Mouse (Mus musculus): ENCODE data around the gene C130050O18Rik. TPM values are rescaled to one million over a fixed set of nuclear protein-coding genes. Genes with fewer than 3 reads are reported as not detected.

The C130050O18Rik gene
- polyA plus RNA-seq, 1 experiment from 2014 or later = 0.26 TPM

GRCm38 (mm10) chr5:139405953-139406352 is 873 bp downstream of the C130050O18Rik start:
- 0 out of 2 replicates have a peak, but pooled peaks cover 3% of the 10 kb centered on the region for H3K36me3 ChIP-seq (replicated peaks)
- no peaks in the 10 kb centered on the region for H3K27me3 ChIP-seq (replicated peaks; ENCODE audit: low read depth, poor library complexity, severe bottlenecking)
- H3K27ac ChIP-seq (replicated peaks) = peak overlapping the region; percentile 52; the same call in 1 of the 2 replicates
- no peak for DNase-seq (ENCODE audit: low spot score)
- no peaks in the 10 kb centered on the region for H3K9me3 ChIP-seq
- H3K4me1 ChIP-seq = peaks cover 51% of the 10 kb centered on the region
- no peak overlapping the region for H3K4me3 ChIP-seq
- WGBS = 83% methylated on average over 3 of the region's 3 CpGs

GRCm38 (mm10) chr5:139407121-139407885 is 2.2 kb downstream of the C130050O18Rik start:
- Histone ChIP-seq H3K27me3 (replicated peaks; ENCODE audit: low read depth, poor library complexity, severe bottlenecking) (no peaks in the 10 kb centered on the region), H3K36me3 (replicated peaks) (0 out of 2 replicates have a peak, but pooled peaks cover 3% of the 10 kb centered on the region), H3K4me1 (peaks cover 55% of the 10 kb centered on the region), H3K27ac (replicated peaks) (peak overlapping the region; percentile 51), H3K4me3 (no peak overlapping the region), H3K9me3 (no peaks in the 10 kb centered on the region)
- DNase-seq (ENCODE audit: low spot score) = no peak
- 88% methylated on average over 14 of the region's 14 CpGs for WGBS

- 92% methylated on average over 7 of the region's 7 CpGs for WGBS
- H3K4me1 ChIP-seq = peaks cover 55% of the 10 kb centered on the region
- H3K27ac ChIP-seq (replicated peaks) = peak overlapping the region; percentile 36; the same call in 1 of the 2 replicates
- H3K4me3 ChIP-seq = no peak overlapping the region
- H3K27me3 ChIP-seq (replicated peaks; ENCODE audit: low read depth, poor library complexity, severe bottlenecking) = no peaks in the 10 kb centered on the region
- DNase-seq (ENCODE audit: low spot score) = no peak
- H3K36me3 ChIP-seq (replicated peaks) = no peaks in the 10 kb centered on the region
- H3K9me3 ChIP-seq = no peaks in the 10 kb centered on the region
Measured at GRCm38 (mm10) chr5:139408511-139408910, 3.4 kb downstream of the C130050O18Rik start.

DNA sequence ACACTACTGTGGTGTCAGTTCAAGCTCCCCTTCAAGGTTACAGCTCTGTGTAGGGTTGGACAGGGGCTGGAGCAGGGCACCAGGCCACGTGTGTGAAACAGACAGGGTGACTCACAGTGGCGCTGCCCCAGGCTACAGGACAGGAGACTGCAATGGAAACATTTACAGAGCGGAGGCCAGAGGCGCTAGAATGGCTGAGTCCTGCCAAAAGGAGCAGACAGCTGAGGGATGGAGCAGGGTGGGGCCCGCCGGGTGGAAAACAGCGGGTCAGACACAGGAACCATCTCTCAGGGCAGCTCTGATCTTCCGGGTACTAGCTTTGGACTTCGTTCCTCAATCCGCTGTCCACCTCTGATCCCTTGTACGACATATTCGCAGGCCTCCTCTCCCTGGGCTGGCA is 4.3 kb downstream of the C130050O18Rik start:
- peaks cover 47% of the 10 kb centered on the region for H3K4me1 ChIP-seq
- H3K9me3 ChIP-seq = no peaks in the 10 kb centered on the region
- peaks cover 7% of the 10 kb centered on the region for H3K36me3 ChIP-seq (replicated peaks)
- H3K27ac ChIP-seq (replicated peaks) = peak overlapping the region; percentile 8; the same call in 1 of the 2 replicates
- no peaks in the 10 kb centered on the region for H3K27me3 ChIP-seq (replicated peaks; ENCODE audit: low read depth, poor library complexity, severe bottlenecking)
- no peak for DNase-seq (ENCODE audit: low spot score)
- no peak overlapping the region for H3K4me3 ChIP-seq
- WGBS = 87% methylated on average over 12 of the region's 12 CpGs

- 80% methylated on average over 4 of the region's 4 CpGs for WGBS
- H3K4me3 ChIP-seq = no peak overlapping the region
- peaks cover 41% of the 10 kb centered on the region for H3K4me1 ChIP-seq
- no peaks in the 10 kb centered on the region for H3K27me3 ChIP-seq (replicated peaks; ENCODE audit: low read depth, poor library complexity, severe bottlenecking)
- H3K9me3 ChIP-seq = no peaks in the 10 kb centered on the region
- no peak for DNase-seq (ENCODE audit: low spot score)
- peaks cover 14% of the 10 kb centered on the region for H3K36me3 ChIP-seq (replicated peaks)
- no peak overlapping the region for H3K27ac ChIP-seq (replicated peaks)
Measured at GRCm38 (mm10) chr5:139410056-139410455, 5.0 kb downstream of the C130050O18Rik start.

GRCm38 (mm10) chr5:139411117-139411516 is 6.0 kb downstream of the C130050O18Rik start:
- H3K4me3 ChIP-seq = no peak overlapping the region

DNA sequence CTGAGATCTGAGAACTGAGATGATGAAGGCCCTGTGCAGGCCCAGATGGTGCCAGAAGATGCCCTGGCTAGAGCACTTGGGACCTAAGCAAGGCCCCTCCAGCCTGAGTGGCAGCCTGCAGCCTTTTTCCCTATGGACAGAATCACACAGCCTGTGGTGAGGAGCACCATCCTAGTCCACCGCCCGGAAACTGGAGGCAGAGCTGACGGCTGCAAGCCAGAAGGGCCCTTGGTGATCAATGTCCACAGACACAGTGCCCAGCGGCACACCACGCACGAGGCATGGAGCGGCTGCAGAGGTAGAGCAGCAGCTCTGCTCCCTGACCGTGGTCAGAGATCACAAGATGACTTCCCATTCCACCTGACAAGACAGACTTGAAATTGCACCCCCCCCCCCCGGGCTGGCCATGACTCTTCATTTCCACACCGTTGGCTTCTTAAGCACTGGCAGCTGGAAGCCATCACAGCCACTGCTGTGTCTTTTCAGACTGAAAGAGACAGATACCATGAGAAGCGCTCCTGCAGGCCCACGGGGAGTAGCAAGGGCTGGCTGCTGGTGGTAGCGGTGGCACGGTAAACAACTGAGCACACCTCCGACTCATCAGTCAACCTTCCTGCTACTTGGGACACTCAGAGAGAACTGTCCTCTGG is 6.7 kb downstream of the C130050O18Rik start:
- Histone ChIP-seq H3K4me3 (no peak overlapping the region), H3K36me3 (replicated peaks) (peaks cover 19% of the 10 kb centered on the region), H3K27me3 (replicated peaks; ENCODE audit: low read depth, poor library complexity, severe bottlenecking) (no peaks in the 10 kb centered on the region), H3K27ac (replicated peaks) (no peak overlapping the region), H3K9me3 (no peaks in the 10 kb centered on the region), H3K4me1 (peaks cover 25% of the 10 kb centered on the region)
- no peak for DNase-seq (ENCODE audit: low spot score)
- 80% methylated on average over 15 of the region's 15 CpGs for WGBS

More at GRCm38 (mm10) chr5:139411117-139411516, 6.0 kb downstream of the C130050O18Rik start:
- Histone ChIP-seq H3K36me3 (replicated peaks) (peaks cover 19% of the 10 kb centered on the region), H3K4me1 (peaks cover 30% of the 10 kb centered on the region), H3K9me3 (no peaks in the 10 kb centered on the region), H3K27me3 (replicated peaks; ENCODE audit: low read depth, poor library complexity, severe bottlenecking) (no peaks in the 10 kb centered on the region), H3K27ac (replicated peaks) (no peak overlapping the region)
- 88% methylated on average over 6 of the region's 6 CpGs for WGBS
- no peak for DNase-seq (ENCODE audit: low spot score)

DNA sequence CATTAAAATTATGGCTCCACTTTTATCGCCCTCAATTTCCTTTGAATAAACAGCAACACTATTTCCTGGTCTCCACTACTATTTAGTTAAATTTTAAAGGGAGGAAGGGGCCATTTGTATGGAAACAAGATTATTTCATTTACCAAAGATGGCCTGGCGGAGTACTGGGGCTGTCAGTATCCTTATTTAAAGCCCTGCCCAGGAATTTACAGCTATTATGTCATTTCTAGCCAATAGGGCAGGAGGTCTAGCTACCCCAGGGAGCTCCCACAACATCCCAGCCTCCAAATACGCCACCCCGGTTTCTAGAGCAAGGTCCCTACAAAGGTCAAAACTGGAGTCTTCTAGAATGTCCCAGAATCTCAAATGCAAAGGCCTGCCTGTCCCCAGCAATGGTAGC is 8.5 kb downstream of the C130050O18Rik start:
- no peak for DNase-seq (ENCODE audit: low spot score)
- Histone ChIP-seq H3K27me3 (replicated peaks; ENCODE audit: low read depth, poor library complexity, severe bottlenecking) (no peaks in the 10 kb centered on the region), H3K9me3 (0 out of 2 replicates have a peak, but pooled peaks cover 5% of the 10 kb centered on the region), H3K4me3 (no peak overlapping the region), H3K4me1 (peaks cover 19% of the 10 kb centered on the region), H3K36me3 (replicated peaks) (peaks cover 29% of the 10 kb centered on the region), H3K27ac (replicated peaks) (no peak overlapping the region)
- 89% methylated on average over 4 of the region's 4 CpGs for WGBS

DNA sequence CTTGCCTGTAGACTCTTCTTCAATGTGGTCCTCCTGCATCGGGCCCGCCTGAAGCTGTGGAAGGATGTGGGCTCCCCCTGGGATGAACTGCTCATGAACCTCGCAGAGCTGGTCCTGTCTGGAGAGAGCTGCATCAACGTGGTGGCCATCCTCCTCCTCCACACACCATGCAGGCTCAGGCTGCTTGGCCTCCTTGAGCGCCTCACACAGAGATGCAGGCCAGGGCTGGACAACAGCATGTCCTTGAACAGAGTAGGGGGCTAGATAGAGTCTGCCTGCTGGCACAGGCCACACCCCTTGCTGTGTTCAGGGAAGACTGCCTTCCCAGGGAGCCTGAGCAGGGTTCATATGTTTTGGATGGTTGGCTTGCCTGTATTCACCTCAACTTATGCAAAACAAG is 9.9 kb downstream of the C130050O18Rik start:
- 0 out of 2 replicates have a peak, but pooled peaks cover 5% of the 10 kb centered on the region for H3K9me3 ChIP-seq
- H3K27me3 ChIP-seq (replicated peaks; ENCODE audit: low read depth, poor library complexity, severe bottlenecking) = no peaks in the 10 kb centered on the region
- no peak overlapping the region for H3K27ac ChIP-seq (replicated peaks)
- H3K4me1 ChIP-seq = peaks cover 23% of the 10 kb centered on the region
- no peak overlapping the region for H3K4me3 ChIP-seq
- WGBS = 93% methylated on average over 5 of the region's 5 CpGs
- no peak for DNase-seq (ENCODE audit: low spot score)
- H3K36me3 ChIP-seq (replicated peaks) = peaks cover 29% of the 10 kb centered on the region

- no peak for DNase-seq (ENCODE audit: low spot score)
- H3K9me3 ChIP-seq = 0 out of 2 replicates have a peak, but pooled peaks cover 5% of the 10 kb centered on the region
Measured at GRCm38 (mm10) chr5:139416942-139417341, 11.9 kb downstream of the C130050O18Rik start.

DNA sequence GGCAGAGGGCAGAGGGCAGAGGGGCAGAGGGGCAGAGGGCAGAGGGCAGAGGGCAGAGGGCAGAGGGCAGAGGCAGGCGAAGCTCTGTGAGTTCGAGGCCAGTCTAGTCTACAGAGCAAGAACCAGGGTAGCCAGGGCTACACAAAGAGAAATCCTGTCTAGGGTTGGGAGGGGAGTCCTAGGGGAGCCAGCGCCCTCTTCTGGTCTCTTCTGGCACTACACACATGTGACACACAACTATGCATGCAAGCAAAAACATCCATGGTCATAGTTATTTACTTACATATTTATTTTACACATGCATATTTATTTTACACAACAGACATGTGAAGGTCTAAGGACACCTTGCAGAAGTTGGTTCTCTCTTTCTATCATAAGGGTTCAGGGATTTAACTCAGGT is 12.4 kb downstream of the C130050O18Rik start:
- no peaks in the 10 kb centered on the region for H3K27me3 ChIP-seq (replicated peaks; ENCODE audit: low read depth, poor library complexity, severe bottlenecking)
- H3K27ac ChIP-seq (replicated peaks) = no peak overlapping the region
- peaks cover 29% of the 10 kb centered on the region for H3K36me3 ChIP-seq (replicated peaks)
- DNase-seq (ENCODE audit: low spot score) = no peak
- no peak overlapping the region for H3K4me3 ChIP-seq
- WGBS = 87% methylated on average over 3 of the region's 3 CpGs
- H3K4me1 ChIP-seq = peaks cover 14% of the 10 kb centered on the region
- 0 out of 2 replicates have a peak, but pooled peaks cover 5% of the 10 kb centered on the region for H3K9me3 ChIP-seq

More at GRCm38 (mm10) chr5:139416942-139417341, 11.9 kb downstream of the C130050O18Rik start:
- Histone ChIP-seq H3K36me3 (replicated peaks) (peaks cover 29% of the 10 kb centered on the region), H3K27me3 (replicated peaks; ENCODE audit: low read depth, poor library complexity, severe bottlenecking) (no peaks in the 10 kb centered on the region), H3K27ac (replicated peaks) (no peak overlapping the region), H3K4me1 (peaks cover 17% of the 10 kb centered on the region), H3K4me3 (no peak overlapping the region)
- WGBS = 94% methylated on average over 4 of the region's 4 CpGs

GRCm38 (mm10) chr5:139418110-139418509 is 13.0 kb downstream of the C130050O18Rik start:
- WGBS = 83% methylated on average over 2 of the region's 2 CpGs
- DNase-seq (ENCODE audit: low spot score) = no peak
- Histone ChIP-seq H3K27ac (replicated peaks) (peak overlapping the region; percentile 54), H3K4me1 (peaks cover 16% of the 10 kb centered on the region), H3K27me3 (replicated peaks; ENCODE audit: low read depth, poor library complexity, severe bottlenecking) (no peaks in the 10 kb centered on the region), H3K36me3 (replicated peaks) (peaks cover 29% of the 10 kb centered on the region), H3K9me3 (0 out of 2 replicates have a peak, but pooled peaks cover 5% of the 10 kb centered on the region), H3K4me3 (no peak overlapping the region)
